Mouse (Mus musculus): ENCODE data around the gene Fastkd5.

DNA sequence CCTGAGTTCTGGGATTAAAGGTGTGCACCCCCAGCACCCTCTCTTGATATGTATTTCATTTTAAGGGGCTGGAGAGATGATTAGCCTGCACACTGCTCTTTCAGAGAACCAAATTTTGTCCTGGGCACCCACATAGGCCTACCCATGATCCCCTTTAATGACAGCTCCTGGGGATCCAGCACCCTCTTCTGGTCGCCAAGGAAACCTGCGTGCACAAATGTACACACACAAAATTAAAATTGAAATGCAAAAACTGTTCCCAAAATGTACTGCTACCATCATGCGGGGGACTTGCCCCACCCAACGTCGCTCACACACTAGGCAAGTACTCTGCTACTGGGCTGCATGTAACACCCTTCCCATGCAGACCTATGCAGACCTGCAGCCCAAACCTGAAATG lies 54.9 kb downstream of the Fastkd5 start:
- TF ChIP-seq CTCF (conservative IDR thresholded peaks at IDR 0.05; ENCODE audit: low read length) (peak; percentile 21), NANOG (IDR thresholded peaks at IDR 0.05; ENCODE audit: borderline replicate concordance, low read length) (no peak), POU5F1 (IDR thresholded peaks at IDR 0.05; ENCODE audit: borderline replicate concordance, low read length) (no peak)

Data from E14TG2a.4 (cell line).